Mouse (Mus musculus) cerebellum, adult 2 months (tissue): Measurements from ENCODE around the gene Ptpn1.

Experiments
- CTCF ChIP-seq: fragments of 200-500 bp; IDR thresholded peaks from 2 replicates; pipeline ENCODE4 v1.5.1; 2011; ENCODE audit warnings: low read depth, mild to moderate bottlenecking, control low read depth, low read length, moderate library complexity, borderline replicate concordance; ENCODE audit not compliant: insufficient read depth
- POLR2A ChIP-seq: fragments of 200-500 bp; IDR thresholded peaks from 2 replicates; pipeline ENCODE4 v1.6.1; 2011; ENCODE audit warnings: low read length, control low read depth, borderline replicate concordance; ENCODE audit not compliant: insufficient read depth

GRCm38 (mm10) chr2:167899989-167900421 lies 31.9 kb upstream of the Ptpn1 start:
- no peak for TF ChIP-seq POLR2A
- TF ChIP-seq CTCF = no peak
